Mouse (Mus musculus) bone marrow, adult 2 months (tissue): ENCODE results near the gene Gkn1. TPM values are rescaled to one million over a fixed set of nuclear protein-coding genes. Genes with fewer than 3 reads are reported as not detected.

ENCODE experiments used
- H3K27ac ChIP-seq: fragments of 200-500 bp; 2 replicates; pipeline ENCODE4 v1.5.1; 2012; ENCODE audit warnings: low read depth, mild to moderate bottlenecking, control low read depth, inconsistent platforms, low read length; ENCODE audit not compliant: control insufficient read depth, poor library complexity, insufficient read depth
- H3K4me1 ChIP-seq: fragments of 200-500 bp; 2 replicates; pipeline ENCODE4 v1.6.1; 2011; ENCODE audit warnings: low read length; ENCODE audit not compliant: control insufficient read depth, insufficient read depth
- H3K4me3 ChIP-seq: fragments of 200-500 bp; replicated peaks from 2 replicates; pipeline ENCODE3; 2011; ENCODE audit warnings: mild to moderate bottlenecking, low read depth, low read length, control low read depth; ENCODE audit not compliant: control insufficient read depth
- CTCF ChIP-seq: fragments of 200-500 bp; IDR thresholded peaks from 2 replicates; pipeline ENCODE4 v1.5.1; 2011; ENCODE audit warnings: low read length, control low read depth; ENCODE audit not compliant: control insufficient read depth, insufficient read depth
- POLR2A ChIP-seq: fragments of 200-500 bp; IDR thresholded peaks from 2 replicates; pipeline ENCODE4 v1.6.1; 2011; ENCODE audit warnings: low read depth, mild to moderate bottlenecking, control low read depth, low read length, borderline replicate concordance; ENCODE audit not compliant: control insufficient read depth
- WGBS: fragments of 180-500 bp; shearing (Covaris S2); methylation state at CpG from one replicate; pipeline ENCODE4 v1.1.7; 2018; 5-methylcytosine and 5-hydroxymethylcytosine counted together
- polyA plus RNA-seq: library from polyadenylated mRNA; stranded (reverse); fragments of >200 nt; gene quantifications from 2 replicates; pipeline ENCODE4 v1.2.4, GENCODE M21; 2011; ENCODE audit warnings: low replicate concordance; ENCODE audit not compliant: missing spikeins, insufficient read depth, insufficient read length

Gkn1 gene
- polyA plus RNA-seq, 1 experiment, result not detected

DNA sequence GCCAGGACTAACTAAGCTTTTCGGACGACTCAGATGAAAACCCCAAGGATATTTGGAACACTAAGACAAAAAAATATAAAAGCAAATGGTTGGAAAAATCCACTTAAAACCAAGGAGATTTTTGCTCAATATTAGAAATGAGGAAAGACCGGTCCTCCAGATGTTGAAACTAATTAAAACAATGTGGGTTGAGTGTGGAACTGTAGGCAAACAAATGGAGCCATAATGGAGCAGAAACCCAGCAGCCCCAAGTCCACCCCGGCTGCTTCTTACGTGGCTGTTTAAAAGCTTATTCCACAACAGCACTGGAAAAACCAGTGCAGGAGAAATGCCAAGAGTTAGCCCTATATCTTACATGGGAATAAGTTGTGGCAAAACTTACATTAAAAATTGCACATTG lies 48.0 kb downstream of the Gkn1 start:
- H3K27ac ChIP-seq, result no peak overlapping the region
- no peaks in the 10 kb centered on the region for H3K4me1 ChIP-seq
- TF ChIP-seq POLR2A, result no peak
- TF ChIP-seq CTCF, result no peak
- no peak overlapping the region for H3K4me3 ChIP-seq
- WGBS, result 85% methylated on average over 5 of the region's 5 CpGs

GRCm38 (mm10) chr6:87301991-87302390 lies 48.8 kb downstream of the Gkn1 start:
- TF ChIP-seq CTCF (no peak), POLR2A (no peak)
- 72% methylated on average over 4 of the region's 4 CpGs for WGBS
- Histone ChIP-seq H3K27ac (no peak overlapping the region), H3K4me3 (no peak overlapping the region), H3K4me1 (no peaks in the 10 kb centered on the region)

Other genes starting within 250 kb of the Gkn1 start
- not detected in 2 replicates for gene D6Ertd527e, start 246.2 kb downstream of the Gkn1 start, polyA plus RNA-seq
- 2.1 and 5.3 TPM in 2 replicates for gene Antxr1, start 15.1 kb downstream of the Gkn1 start, polyA plus RNA-seq
- not detected in 2 replicates for gene Gkn2, start 22.4 kb upstream of the Gkn1 start, polyA plus RNA-seq
- not detected in 2 replicates for gene Gkn3, start 38.0 kb upstream of the Gkn1 start, polyA plus RNA-seq
- gene Bmp10, start 78.1 kb upstream of the Gkn1 start, polyA plus RNA-seq, result not detected in 2 replicates
- 9.9 and 24.4 TPM in 2 replicates for gene Arhgap25, start 182.3 kb upstream of the Gkn1 start, polyA plus RNA-seq
- 1.6 and 2.0 TPM in 2 replicates for gene Prokr1, start 239.8 kb upstream of the Gkn1 start, polyA plus RNA-seq